Mouse (Mus musculus) liver, embryonic 16.5 days (tissue): ENCODE results near the gene Nfatc4. TPM values are rescaled to one million over a fixed set of nuclear protein-coding genes. Genes with fewer than 3 reads are reported as not detected.

Experiments
- ATAC-seq: fragments of 200-750 bp; cut with Nextera tagmentation; 2 replicates; pipeline ENCODE4 v1.8.0; 2017; ENCODE audit warnings: low read depth, mild to moderate bottlenecking, moderate number of reproducible peaks, moderate library complexity
- H3K27ac ChIP-seq: fragments of 300-500 bp; sonication (generic); 2 replicates; pipeline ENCODE4 v1.5.1; 2014; ENCODE audit warnings: mild to moderate bottlenecking, low read length
- H3K27me3 ChIP-seq: fragments of 300-500 bp; sonication (generic); 2 replicates; pipeline ENCODE4 v1.6.1; 2014; ENCODE audit warnings: low read depth, low read length, mixed read lengths; ENCODE audit not compliant: control insufficient read depth, insufficient read depth
- H3K36me3 ChIP-seq: fragments of 300-500 bp; sonication (generic); 2 replicates; pipeline ENCODE4 v1.6.1; 2014; ENCODE audit warnings: mild to moderate bottlenecking; ENCODE audit not compliant: control insufficient read depth, insufficient read depth
- H3K4me1 ChIP-seq: fragments of 300-500 bp; sonication (generic); 2 replicates; pipeline ENCODE4 v1.6.1; 2014; ENCODE audit warnings: low read depth, low read length, mixed read lengths; ENCODE audit not compliant: control insufficient read depth
- H3K4me2 ChIP-seq: fragments of 300-500 bp; sonication (generic); 2 replicates; pipeline ENCODE4 v1.6.1; 2014; ENCODE audit warnings: low read depth, low read length, mixed read lengths
- H3K4me3 ChIP-seq: fragments of 300-500 bp; sonication (generic); 2 replicates; pipeline ENCODE4 v1.5.1; 2014; ENCODE audit warnings: low read depth, mild to moderate bottlenecking, low read length
- H3K9ac ChIP-seq: fragments of 300-500 bp; sonication (generic); 2 replicates; pipeline ENCODE4 v1.6.1; 2014; ENCODE audit warnings: low read depth, low read length
- H3K9me3 ChIP-seq: fragments of 300-500 bp; sonication (generic); replicated peaks from 2 replicates; pipeline ENCODE4 v1.6.1; 2016; ENCODE audit warnings: low read length; ENCODE audit not compliant: control insufficient read depth
- WGBS: fragments of 180-500 bp; shearing (Covaris S2); extraction: QIAGEN DNeasy Blood & Tissue Kit; methylation state at CpG from one replicate; pipeline ENCODE4 v1.1.7; 2014; ENCODE audit not compliant: insufficient replicate concordance; 5-methylcytosine and 5-hydroxymethylcytosine counted together
- polyA plus RNA-seq: library from polyadenylated mRNA; unstranded; fragments of >200 nt; fragmentation: Nextera tagmentation; extraction: Ambion mirVana; gene quantifications from 2 replicates; pipeline ENCODE4 v1.2.1, GENCODE M21; 2015

Gene Nfatc4
- polyA plus RNA-seq, 1 experiment from 2014 or later = 0.71 TPM

GRCm38 (mm10) chr14:55857588-55857987 is 34.6 kb downstream of the Nfatc4 start:
- H3K9me3 ChIP-seq = no peaks in the 10 kb centered on the region
- H3K27me3 ChIP-seq = peaks cover 4% of the 10 kb centered on the region; the same call in 1 of the 2 replicates
- no peak overlapping the region for H3K9ac ChIP-seq
- peaks cover 16% of the 10 kb centered on the region for H3K4me1 ChIP-seq
- no peak for ATAC-seq
- H3K4me2 ChIP-seq = no peak overlapping the region
- H3K4me3 ChIP-seq = no peak overlapping the region
- H3K36me3 ChIP-seq = no peaks in the 10 kb centered on the region
- no peak overlapping the region for H3K27ac ChIP-seq
- WGBS = 57% methylated on average over 4 of the region's 4 CpGs

- Histone ChIP-seq H3K4me2 (no peak overlapping the region), H3K9ac (no peak overlapping the region), H3K36me3 (no peaks in the 10 kb centered on the region), H3K27me3 (no peaks in the 10 kb centered on the region), H3K27ac (no peak overlapping the region), H3K4me3 (no peak overlapping the region), H3K9me3 (no peaks in the 10 kb centered on the region), H3K4me1 (peaks cover 6% of the 10 kb centered on the region)
- no peak for ATAC-seq
- 59% methylated on average over 6 of the region's 6 CpGs for WGBS
Measured at GRCm38 (mm10) chr14:55862186-55862585, 39.2 kb downstream of the Nfatc4 start.

- no peak overlapping the region for H3K27ac ChIP-seq
- no peak for ATAC-seq
- 78% methylated on average over 10 of the region's 10 CpGs for WGBS
- H3K9me3 ChIP-seq = no peaks in the 10 kb centered on the region
- H3K4me2 ChIP-seq = no peak overlapping the region
- H3K4me3 ChIP-seq = no peak overlapping the region
- H3K27me3 ChIP-seq = no peaks in the 10 kb centered on the region
- H3K4me1 ChIP-seq = peaks cover 6% of the 10 kb centered on the region
- no peaks in the 10 kb centered on the region; the same call in 1 of the 2 replicates for H3K36me3 ChIP-seq
- no peak overlapping the region for H3K9ac ChIP-seq
Measured at GRCm38 (mm10) chr14:55862970-55863369, 40.0 kb downstream of the Nfatc4 start.

- ATAC-seq = peak; percentile 49; the same call in 1 of the 2 replicates
- no peaks in the 10 kb centered on the region for H3K27me3 ChIP-seq
- WGBS = 36% methylated on average over 7 of the region's 7 CpGs
Measured at GRCm38 (mm10) chr14:55863773-55864172, 40.8 kb downstream of the Nfatc4 start.

GRCm38 (mm10) chr14:55866962-55867361 is 44.0 kb downstream of the Nfatc4 start:
- no peaks in the 10 kb centered on the region for H3K27me3 ChIP-seq
- WGBS = 35% methylated on average over 4 of the region's 4 CpGs
- no peak overlapping the region for H3K9ac ChIP-seq
- no peak overlapping the region for H3K4me3 ChIP-seq
- H3K36me3 ChIP-seq = no peaks in the 10 kb centered on the region; the same call in 1 of the 2 replicates
- H3K27ac ChIP-seq = no peak overlapping the region
- no peaks in the 10 kb centered on the region for H3K9me3 ChIP-seq
- H3K4me1 ChIP-seq = no peaks in the 10 kb centered on the region
- H3K4me2 ChIP-seq = no peak overlapping the region
- no peak for ATAC-seq

More at GRCm38 (mm10) chr14:55863773-55864172, 40.8 kb downstream of the Nfatc4 start:
- Histone ChIP-seq H3K9me3 (no peaks in the 10 kb centered on the region), H3K4me1 (peaks cover 6% of the 10 kb centered on the region), H3K27ac (no peak overlapping the region), H3K4me3 (no peak overlapping the region), H3K36me3 (no peaks in the 10 kb centered on the region; the same call in 1 of the 2 replicates), H3K9ac (no peak overlapping the region), H3K4me2 (no peak overlapping the region)

GRCm38 (mm10) chr14:55868230-55869026 is 45.5 kb downstream of the Nfatc4 start:
- no peaks in the 10 kb centered on the region; the same call in 1 of the 2 replicates for H3K36me3 ChIP-seq
- ATAC-seq = no peak
- H3K9me3 ChIP-seq = no peaks in the 10 kb centered on the region
- no peak overlapping the region for H3K9ac ChIP-seq
- WGBS = 73% methylated on average over 14 of the region's 14 CpGs
- H3K4me3 ChIP-seq = no peak overlapping the region
- no peak overlapping the region for H3K27ac ChIP-seq
- H3K4me1 ChIP-seq = no peaks in the 10 kb centered on the region; the same call in 1 of the 2 replicates
- H3K4me2 ChIP-seq = no peak overlapping the region
- H3K27me3 ChIP-seq = no peaks in the 10 kb centered on the region

- Histone ChIP-seq H3K4me3 (no peak overlapping the region), H3K9ac (no peak overlapping the region), H3K9me3 (no peaks in the 10 kb centered on the region), H3K4me1 (peaks cover 4% of the 10 kb centered on the region), H3K4me2 (no peak overlapping the region), H3K27ac (no peak overlapping the region), H3K36me3 (no peaks in the 10 kb centered on the region; the same call in 1 of the 2 replicates), H3K27me3 (no peaks in the 10 kb centered on the region)
- ATAC-seq = no peak
- 80% methylated on average over 6 of the region's 6 CpGs for WGBS
Measured at GRCm38 (mm10) chr14:55869538-55869937, 46.6 kb downstream of the Nfatc4 start.

- 76% methylated on average over 12 of the region's 12 CpGs for WGBS
- Histone ChIP-seq H3K4me2 (no peak overlapping the region), H3K4me1 (peaks cover 4% of the 10 kb centered on the region), H3K9me3 (no peaks in the 10 kb centered on the region), H3K36me3 (no peaks in the 10 kb centered on the region; the same call in 1 of the 2 replicates), H3K27me3 (peaks cover 3% of the 10 kb centered on the region; the same call in 1 of the 2 replicates), H3K9ac (no peak overlapping the region), H3K27ac (no peak overlapping the region), H3K4me3 (no peak overlapping the region)
- ATAC-seq = no peak
Measured at GRCm38 (mm10) chr14:55872039-55872438, 49.1 kb downstream of the Nfatc4 start.

- H3K36me3 ChIP-seq = no peaks in the 10 kb centered on the region; the same call in 1 of the 2 replicates
- 78% methylated on average over 17 of the region's 17 CpGs for WGBS
- peaks cover 3% of the 10 kb centered on the region; the same call in 1 of the 2 replicates for H3K27me3 ChIP-seq
- H3K9me3 ChIP-seq = no peaks in the 10 kb centered on the region
- H3K27ac ChIP-seq = no peak overlapping the region
- H3K4me1 ChIP-seq = peaks cover 4% of the 10 kb centered on the region
- no peak overlapping the region for H3K9ac ChIP-seq
- no peak overlapping the region for H3K4me2 ChIP-seq
- no peak for ATAC-seq
- H3K4me3 ChIP-seq = no peak overlapping the region
Measured at GRCm38 (mm10) chr14:55872551-55872950, 49.6 kb downstream of the Nfatc4 start.
